Mouse (Mus musculus): Measurements from ENCODE around the gene Rad23a.

The Rad23a gene

GRCm38 (mm10) chr8:84840248-84840999 lies at the start of gene Rad23a:
Rad23a (minus strand) TSS chr8:84840665.
- DNase-seq (ENCODE audit: low read depth, low spot score) = peak; percentile 93

GRCm38 (mm10) chr8:84889141-84889540 lies 48.7 kb upstream of the Rad23a start:
- no peak for DNase-seq (ENCODE audit: low read depth, low spot score)

- no peak for DNase-seq (ENCODE audit: low read depth, low spot score)
Measured at GRCm38 (mm10) chr8:84888280-84888679, 47.8 kb upstream of the Rad23a start.

- DNase-seq (ENCODE audit: low read depth, low spot score) = no peak
Measured at GRCm38 (mm10) chr8:84884728-84885127, 44.3 kb upstream of the Rad23a start.

- DNase-seq (ENCODE audit: low read depth, low spot score) = no peak
Measured at GRCm38 (mm10) chr8:84878915-84879314, 38.5 kb upstream of the Rad23a start.

- DNase-seq (ENCODE audit: low read depth, low spot score) = no peak
Measured at GRCm38 (mm10) chr8:84877297-84878035, 37.0 kb upstream of the Rad23a start.

GRCm38 (mm10) chr8:84874339-84874738 lies 33.9 kb upstream of the Rad23a start:
- no peak for DNase-seq (ENCODE audit: low read depth, low spot score)

- no peak for DNase-seq (ENCODE audit: low read depth, low spot score)
Measured at GRCm38 (mm10) chr8:84873016-84873415, 32.6 kb upstream of the Rad23a start.

- DNase-seq (ENCODE audit: low read depth, low spot score) = peak; percentile 40
Measured at GRCm38 (mm10) chr8:84872309-84872965, 32.0 kb upstream of the Rad23a start.

- DNase-seq (ENCODE audit: low read depth, low spot score) = peak; percentile 33
Measured at GRCm38 (mm10) chr8:84871376-84872308, 31.2 kb upstream of the Rad23a start, which contains the start of gene Syce2. Syce2 (plus strand) TSS chr8:84872111.

- DNase-seq (ENCODE audit: low read depth, low spot score) = peak; percentile 87
Measured at GRCm38 (mm10) chr8:84856864-84857441, 16.5 kb upstream of the Rad23a start, which contains the start of gene Farsa. Farsa (plus strand) TSS chr8:84856989.

GRCm38 (mm10) chr8:84856434-84856833 lies 16.0 kb upstream of the Rad23a start:
- DNase-seq (ENCODE audit: low read depth, low spot score) = no peak

- no peak for DNase-seq (ENCODE audit: low read depth, low spot score)
Measured at GRCm38 (mm10) chr8:84847684-84848435, 7.4 kb upstream of the Rad23a start.

- peak; percentile 100 for DNase-seq (ENCODE audit: low read depth, low spot score)
Measured at GRCm38 (mm10) chr8:84846722-84847572, 6.5 kb upstream of the Rad23a start, which contains the start of gene Calr. Calr (minus strand) TSS chr8:84846934.

- DNase-seq (ENCODE audit: low read depth, low spot score) = no peak
Measured at GRCm38 (mm10) chr8:84846094-84846721, 5.7 kb upstream of the Rad23a start.

GRCm38 (mm10) chr8:84845355-84846093 lies 5.1 kb upstream of the Rad23a start:
- no peak for DNase-seq (ENCODE audit: low read depth, low spot score)

GRCm38 (mm10) chr8:84844397-84845070 lies 4.1 kb upstream of the Rad23a start:
- no peak for DNase-seq (ENCODE audit: low read depth, low spot score)
